Mouse (Mus musculus) induced T-regulatory cell, adult 2 months (primary cell): ENCODE data around the gene Cdh23.

Experiments
- DNase-seq: peaks from one replicate; pipeline ENCODE4 v3.0.0-alpha.2; 2012; ENCODE audit warnings: low read depth

Gene Cdh23

GRCm38 (mm10) chr10:60577920-60578737, 118.2 kb downstream of the Cdh23 start:
- no peak for DNase-seq

- no peak for DNase-seq
These were observed 119.0 kb downstream of the Cdh23 start for GRCm38 (mm10) chr10:60577125-60577919.

GRCm38 (mm10) chr10:60574851-60575250, 121.4 kb downstream of the Cdh23 start:
- no peak for DNase-seq

GRCm38 (mm10) chr10:60571491-60571890, 124.8 kb downstream of the Cdh23 start:
- no peak for DNase-seq

- peak; percentile 49 for DNase-seq
These were observed 129.8 kb downstream of the Cdh23 start for GRCm38 (mm10) chr10:60566369-60567037.

- no peak for DNase-seq
These were observed 132.2 kb downstream of the Cdh23 start for GRCm38 (mm10) chr10:60564136-60564535.

- DNase-seq: no peak
These were observed 133.3 kb downstream of the Cdh23 start for GRCm38 (mm10) chr10:60562946-60563345.

GRCm38 (mm10) chr10:60558491-60558927, 137.8 kb downstream of the Cdh23 start:
- no peak for DNase-seq

GRCm38 (mm10) chr10:60552951-60553635, 143.2 kb downstream of the Cdh23 start:
- DNase-seq: no peak

- no peak for DNase-seq
These were observed 157.0 kb downstream of the Cdh23 start for GRCm38 (mm10) chr10:60539164-60539914.

GRCm38 (mm10) chr10:60536098-60536811, 160.0 kb downstream of the Cdh23 start:
- DNase-seq: no peak

- no peak for DNase-seq
These were observed 163.8 kb downstream of the Cdh23 start for GRCm38 (mm10) chr10:60532502-60532901.

- peak; percentile 79 for DNase-seq
These were observed 164.9 kb downstream of the Cdh23 start for GRCm38 (mm10) chr10:60531349-60531748.

GRCm38 (mm10) chr10:60530633-60531032, 165.7 kb downstream of the Cdh23 start:
- no peak for DNase-seq

- DNase-seq: no peak
These were observed 168.3 kb downstream of the Cdh23 start for GRCm38 (mm10) chr10:60527949-60528348.

GRCm38 (mm10) chr10:60525081-60525480, 171.2 kb downstream of the Cdh23 start:
- no peak for DNase-seq

GRCm38 (mm10) chr10:60516286-60516685, 180.0 kb downstream of the Cdh23 start:
- no peak for DNase-seq

GRCm38 (mm10) chr10:60498538-60498937, 197.8 kb downstream of the Cdh23 start:
- no peak for DNase-seq

GRCm38 (mm10) chr10:60495070-60495469, 201.2 kb downstream of the Cdh23 start:
- DNase-seq: no peak

GRCm38 (mm10) chr10:60491538-60491937, 204.8 kb downstream of the Cdh23 start:
- no peak for DNase-seq
